In the genomic region with DNA sequence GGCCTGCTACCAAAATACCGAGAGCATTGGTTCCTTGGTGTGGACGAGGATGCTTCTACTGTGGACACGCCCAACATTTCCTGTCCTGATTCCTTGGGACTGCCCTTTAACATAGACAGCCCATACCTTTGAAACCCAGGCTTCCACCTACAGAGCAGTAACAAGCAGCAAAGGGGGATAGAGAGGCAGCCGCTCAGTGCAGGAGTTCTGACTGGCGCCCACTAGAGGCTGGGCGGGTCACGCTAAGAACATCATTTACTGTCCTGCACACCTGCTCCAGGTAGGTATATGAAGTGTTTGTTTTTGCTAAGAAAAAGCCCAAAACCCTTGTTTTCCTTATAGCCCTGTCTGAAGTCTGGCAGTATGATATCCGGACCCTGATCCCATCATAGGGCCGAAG, we compare ENCODE assay signal across 10 mouse cellular contexts. TPM values are rescaled to one million over a fixed set of nuclear protein-coding genes. Genes with fewer than 3 reads are reported as not detected.
DNase-seq lines count a peak whose midpoint lies in the region; ATAC-seq and TF ChIP-seq lines count a peak whose summit lies in the region.
"Had no signal": no experiment of that assay in that cellular context is flagged by ENCODE, and none has a peak within 500 bp of the region (broad histone marks: within the 10 kb centered on the region; RNA-seq: fewer than 3 reads in every experiment).

No protein-coding gene starts in this region.

- H3K4me2 ChIP-seq in forebrain, postnatal 0 days (ENCODE audit: low read depth): no peak overlapping the region
- no peak overlapping the region for H3K4me2 ChIP-seq in forebrain, embryonic 15.5 days (replicated peaks)
- no peak overlapping the region for H3K4me2 ChIP-seq in lung, embryonic 14.5 days
- H3K4me2 ChIP-seq: stomach, embryonic 15.5 days had no signal

- no peak overlapping the region for H3K27ac ChIP-seq in forebrain, postnatal 0 days (ENCODE audit: low read depth, low read length)
- no peak overlapping the region for H3K27ac ChIP-seq in forebrain, embryonic 15.5 days (replicated peaks)
- no peak overlapping the region for H3K27ac ChIP-seq in lung, embryonic 14.5 days (ENCODE audit: low read depth)
- H3K27ac ChIP-seq in small intestine, adult 2 months (ENCODE audit: insufficient read depth, low read depth, low read length): no peak overlapping the region
- H3K27ac ChIP-seq: stomach, embryonic 15.5 days had no signal

- H3K4me1 ChIP-seq in forebrain, postnatal 0 days (ENCODE audit: insufficient read depth): no peaks in the 10 kb centered on the region
- no peaks in the 10 kb centered on the region for H3K4me1 ChIP-seq in forebrain, embryonic 15.5 days
- no peaks in the 10 kb centered on the region for H3K4me1 ChIP-seq in lung, embryonic 14.5 days (ENCODE audit: insufficient read depth)
- no peaks in the 10 kb centered on the region for H3K4me1 ChIP-seq in small intestine, adult 2 months (ENCODE audit: control insufficient read depth, insufficient read depth, insufficient read length, low read length)
- H3K4me1 ChIP-seq: stomach, embryonic 15.5 days had no signal

- no peak overlapping the region for H3K4me3 ChIP-seq in forebrain, postnatal 0 days (ENCODE audit: low read depth, low read length)
- no peak overlapping the region for H3K4me3 ChIP-seq in forebrain, embryonic 15.5 days
- no peak overlapping the region for H3K4me3 ChIP-seq in lung, embryonic 14.5 days (ENCODE audit: low read depth, low read length)
- H3K4me3 ChIP-seq in small intestine, adult 2 months (ENCODE audit: low read depth, low read length): no peak overlapping the region
- H3K4me3 ChIP-seq: stomach, embryonic 15.5 days had no signal

- DNase-seq in forebrain, postnatal 0 days: no peak
- DNase-seq in lung, embryonic 14.5 days: no peak
- DNase-seq in lung, adult 18-20 months: no peak
- peak; percentile 85 for DNase-seq in ES-CJ7 (ENCODE audit: low read depth, low spot score)
- DNase-seq in cerebellum, adult 11 months: no peak
- DNase-seq: gastrocnemius, postnatal 10 days had no signal

- H3K9ac ChIP-seq in forebrain, postnatal 0 days: no peak overlapping the region
- no peak overlapping the region for H3K9ac ChIP-seq in forebrain, embryonic 15.5 days (replicated peaks)
- no peak overlapping the region for H3K9ac ChIP-seq in lung, embryonic 14.5 days
- H3K9ac ChIP-seq: stomach, embryonic 15.5 days had no signal

- no peaks in the 10 kb centered on the region for H3K9me3 ChIP-seq in forebrain, postnatal 0 days (ENCODE audit: low read length)
- H3K9me3 ChIP-seq in forebrain, embryonic 15.5 days: no peaks in the 10 kb centered on the region
- H3K9me3 ChIP-seq in lung, embryonic 14.5 days (ENCODE audit: low read depth, low read length): no peaks in the 10 kb centered on the region
- H3K9me3 ChIP-seq: stomach, embryonic 15.5 days had no signal

- H3K27me3 ChIP-seq in forebrain, postnatal 0 days (ENCODE audit: insufficient read depth, low read length): no peaks in the 10 kb centered on the region
- H3K27me3 ChIP-seq in forebrain, embryonic 15.5 days: no peaks in the 10 kb centered on the region
- H3K27me3 ChIP-seq in lung, embryonic 14.5 days (ENCODE audit: insufficient read depth, low read length): no peaks in the 10 kb centered on the region
- H3K27me3 ChIP-seq in small intestine, adult 2 months (ENCODE audit: control insufficient read depth, insufficient read depth, low read length): no peaks in the 10 kb centered on the region
- H3K27me3 ChIP-seq: stomach, embryonic 15.5 days had no signal

- H3K36me3 ChIP-seq in forebrain, postnatal 0 days (ENCODE audit: insufficient read depth): peaks cover 90% of the 10 kb centered on the region
- peaks cover 76% of the 10 kb centered on the region for H3K36me3 ChIP-seq in forebrain, embryonic 15.5 days
- H3K36me3 ChIP-seq in lung, embryonic 14.5 days (ENCODE audit: insufficient read depth): no peaks in the 10 kb centered on the region
- H3K36me3 ChIP-seq in small intestine, adult 2 months (ENCODE audit: control insufficient read depth, insufficient read depth, low read length): no peaks in the 10 kb centered on the region
- H3K36me3 ChIP-seq: stomach, embryonic 15.5 days had no signal

- ATAC-seq in forebrain, postnatal 0 days: no peak
- no peak for ATAC-seq in forebrain, embryonic 15.5 days (replicated peaks)
- no peak for ATAC-seq in lung, embryonic 14.5 days (ENCODE audit: insufficient read depth)
- no peak for ATAC-seq in megakaryocyte, adult 5-6 weeks (ENCODE audit: poor library complexity, severe bottlenecking)

- no peak for TF ChIP-seq POLR2A in small intestine, adult 2 months (IDR thresholded peaks at IDR 0.05; ENCODE audit: low read depth, low read length)

- 83% methylated on average over 9 of the region's 9 CpGs for WGBS in forebrain, postnatal 0 days
- WGBS in forebrain, embryonic 15.5 days: 81% methylated on average over 9 of the region's 9 CpGs
- 75% methylated on average over 9 of the region's 9 CpGs for WGBS in lung, embryonic 14.5 days
- WGBS in small intestine, adult 2 months: 54% methylated on average over 9 of the region's 9 CpGs

- peak; percentile 39 for TF ChIP-seq CTCF in forebrain, postnatal 0 days (IDR thresholded peaks at IDR 0.05; ENCODE audit: low read depth)
- TF ChIP-seq CTCF in lung, embryonic 14.5 days (IDR thresholded peaks at IDR 0.05; ENCODE audit: low read depth): peak; percentile 17
- TF ChIP-seq CTCF in small intestine, adult 2 months (IDR thresholded peaks at IDR 0.05; ENCODE audit: extremely low read depth, insufficient read length, insufficient replicate concordance, low read depth, low read length): peak; percentile 42

RNA-seq across cellular contexts. Expression of a gene that starts 21.8 kb away (rescaled TPM):
- total RNA-seq in forebrain, postnatal 0 days (2014; rRNA removed): 21.5 and 23.3 TPM in 2 replicates
- 17.8 and 20.1 TPM in 2 replicates for polyA plus RNA-seq in forebrain, postnatal 0 days (2015; fragmentation: Nextera tagmentation; extraction: Ambion mirVana)
- polyA plus RNA-seq in forebrain, embryonic 15.5 days (2015; fragmentation: Nextera tagmentation; extraction: Ambion mirVana): 24.9 and 26.1 TPM in 2 replicates
- 17.8 and 21.0 TPM in 2 replicates for polyA plus RNA-seq in lung, embryonic 14.5 days (2014; fragmentation: Nextera tagmentation; extraction: Ambion mirVana)
- 13.8 and 31.4 TPM in 2 replicates for polyA plus RNA-seq in small intestine, adult 2 months (2012; rRNA removed)
- total RNA-seq in megakaryocyte, adult 5-6 weeks (2015): 9.6 and 12.0 TPM in 2 replicates
- total RNA-seq in megakaryocyte, adult 5-6 weeks (2017): 13.2 and 17.8 TPM in 2 replicates

RNA-seq across cellular contexts. Expression of a gene that starts 30.0 kb away (rescaled TPM):
- 210 and 223 TPM in 2 replicates for total RNA-seq in forebrain, postnatal 0 days (2014; rRNA removed)
- 62.0 and 84.0 TPM in 2 replicates for polyA plus RNA-seq in forebrain, postnatal 0 days (2015; fragmentation: Nextera tagmentation; extraction: Ambion mirVana)
- 76.4 and 80.6 TPM in 2 replicates for polyA plus RNA-seq in forebrain, embryonic 15.5 days (2015; fragmentation: Nextera tagmentation; extraction: Ambion mirVana)
- 0.64 and 1.0 TPM in 2 replicates for polyA plus RNA-seq in lung, embryonic 14.5 days (2014; fragmentation: Nextera tagmentation; extraction: Ambion mirVana)
- polyA plus RNA-seq in small intestine, adult 2 months (2012; rRNA removed): 1.1 and 1.8 TPM in 2 replicates
- total RNA-seq in megakaryocyte, adult 5-6 weeks (2015): 0.85 and 0.93 TPM in 2 replicates
- total RNA-seq in megakaryocyte, adult 5-6 weeks (2017): 0.70 and 0.94 TPM in 2 replicates

RNA-seq across cellular contexts. Expression of a gene that starts 33.0 kb away (rescaled TPM):
- 272 and 300 TPM in 2 replicates for total RNA-seq in forebrain, postnatal 0 days (2014; rRNA removed)
- polyA plus RNA-seq in forebrain, postnatal 0 days (2015; fragmentation: Nextera tagmentation; extraction: Ambion mirVana): 332 and 343 TPM in 2 replicates
- 320 and 321 TPM in 2 replicates for polyA plus RNA-seq in forebrain, embryonic 15.5 days (2015; fragmentation: Nextera tagmentation; extraction: Ambion mirVana)
- polyA plus RNA-seq in lung, embryonic 14.5 days (2014; fragmentation: Nextera tagmentation; extraction: Ambion mirVana): 158 and 160 TPM in 2 replicates
- 92.0 and 190 TPM in 2 replicates for polyA plus RNA-seq in small intestine, adult 2 months (2012; rRNA removed)
- total RNA-seq in megakaryocyte, adult 5-6 weeks (2015): 78.9 and 82.6 TPM in 2 replicates
- total RNA-seq in megakaryocyte, adult 5-6 weeks (2017): 90.1 and 96.4 TPM in 2 replicates

RNA-seq across cellular contexts. Expression of a gene that starts 37.6 kb away (rescaled TPM):
- 198 and 245 TPM in 2 replicates for total RNA-seq in forebrain, postnatal 0 days (2014; rRNA removed)
- polyA plus RNA-seq in forebrain, postnatal 0 days (2015; fragmentation: Nextera tagmentation; extraction: Ambion mirVana): 175 and 178 TPM in 2 replicates
- 211 and 222 TPM in 2 replicates for polyA plus RNA-seq in forebrain, embryonic 15.5 days (2015; fragmentation: Nextera tagmentation; extraction: Ambion mirVana)
- polyA plus RNA-seq in lung, embryonic 14.5 days (2014; fragmentation: Nextera tagmentation; extraction: Ambion mirVana): 81.4 and 92.4 TPM in 2 replicates
- polyA plus RNA-seq in small intestine, adult 2 months (2012; rRNA removed): 24.0 and 35.3 TPM in 2 replicates
- total RNA-seq in megakaryocyte, adult 5-6 weeks (2015): 8.2 and 9.2 TPM in 2 replicates
- total RNA-seq in megakaryocyte, adult 5-6 weeks (2017): 4.5 and 9.1 TPM in 2 replicates

RNA-seq across cellular contexts. Expression of a gene that starts 43.3 kb away (rescaled TPM):
- total RNA-seq in forebrain, postnatal 0 days (2014; rRNA removed): 45.4 and 61.3 TPM in 2 replicates
- polyA plus RNA-seq in forebrain, postnatal 0 days (2015; fragmentation: Nextera tagmentation; extraction: Ambion mirVana): 14.8 and 16.9 TPM in 2 replicates
- polyA plus RNA-seq in forebrain, embryonic 15.5 days (2015; fragmentation: Nextera tagmentation; extraction: Ambion mirVana): 31.4 and 32.3 TPM in 2 replicates
- polyA plus RNA-seq in lung, embryonic 14.5 days (2014; fragmentation: Nextera tagmentation; extraction: Ambion mirVana): 45.8 and 48.7 TPM in 2 replicates
- polyA plus RNA-seq in small intestine, adult 2 months (2012; rRNA removed): 8.8 and 10.4 TPM in 2 replicates
- 0.16 TPM in 1 of 2 replicates, not detected in the other for total RNA-seq in megakaryocyte, adult 5-6 weeks (2015)
- total RNA-seq in megakaryocyte, adult 5-6 weeks (2017): 0.41 and 1.0 TPM in 2 replicates

Comparison
In these comparisons a context has a peak if more than half of its experiments do, and no peak if none do; other contexts are left out.
1. RNA of a gene that starts 30.0 kb away (polyA plus RNA-seq): 62.0 to 84.0 TPM in forebrain, postnatal 0 days and 76.4 to 80.6 TPM in forebrain, embryonic 15.5 days; 1.1 to 1.8 TPM in small intestine, adult 2 months and 0.64 to 1.0 TPM in lung, embryonic 14.5 days; every median in the first group is over 10 times any median in the second.
2. Peak in every context shown above with its lines, with median percentiles within 50 percentile points of each other: CTCF ChIP-seq.